Mouse (Mus musculus): ENCODE data around the gene Dnah14. TPM values are rescaled to one million over a fixed set of nuclear protein-coding genes. Genes with fewer than 3 reads are reported as not detected.
A peak's percentile ranks its signal among the peaks of the same experiment; 100 is the strongest.

Gene Dnah14
- polyA plus RNA-seq, 1 experiment from 2014 or later: 1.8 TPM

DNA sequence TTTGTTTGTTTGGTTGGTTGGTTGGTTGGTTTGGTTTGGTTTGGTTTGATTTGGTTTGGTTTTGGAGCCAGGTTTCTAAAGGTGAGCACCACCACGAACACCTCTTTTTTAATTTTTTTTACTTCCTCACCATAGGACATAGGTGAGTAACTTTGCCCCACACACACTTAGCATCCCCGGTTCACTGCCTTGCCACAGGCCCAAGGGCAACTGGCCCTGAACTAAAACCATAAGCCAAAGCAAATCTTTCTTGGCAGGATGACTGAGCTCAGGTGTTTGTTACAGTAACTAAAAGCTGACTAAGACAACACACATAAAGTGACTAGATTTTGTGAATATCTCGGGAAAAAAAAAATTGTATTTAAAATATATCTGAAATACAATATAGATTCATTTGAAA is 271.0 kb downstream of the Dnah14 start:
- Histone ChIP-seq H3K9ac (ENCODE audit: low read depth, low read length) (no peak overlapping the region), H3K36me3 (ENCODE audit: control insufficient read depth, insufficient read depth, low read length) (no peaks in the 10 kb centered on the region), H3K4me1 (ENCODE audit: control insufficient read depth, insufficient read depth, low read length) (peaks cover 5% of the 10 kb centered on the region; the same call in 1 of the 2 replicates), H3K9me3 (ENCODE audit: control insufficient read depth, low read length) (no peaks in the 10 kb centered on the region), H3K4me2 (ENCODE audit: low read depth, low read length) (no peak overlapping the region), H3K27ac (replicated peaks; ENCODE audit: low read depth, low read length) (no peak overlapping the region), H3K27me3 (replicated peaks; ENCODE audit: control insufficient read depth, insufficient read depth, low read length) (no peaks in the 10 kb centered on the region), H3K4me3 (ENCODE audit: low read depth, low read length) (no peak overlapping the region)
- DNase-seq (ENCODE audit: low spot score) (no peak), ATAC-seq (ENCODE audit: low read depth) (no peak)
- whole genome bisulfite sequencing: 84% methylated on average over 3 of the region's 3 CpGs

GRCm38 (mm10) chr1:181848210-181848609 is 271.9 kb downstream of the Dnah14 start:
- whole genome bisulfite sequencing: 70% methylated on average over 1 of the region's 1 CpGs
- Histone ChIP-seq H3K4me1 (ENCODE audit: control insufficient read depth, insufficient read depth, low read length) (peaks cover 2% of the 10 kb centered on the region; the same call in 1 of the 2 replicates), H3K4me2 (ENCODE audit: low read depth, low read length) (no peak overlapping the region), H3K27me3 (replicated peaks; ENCODE audit: control insufficient read depth, insufficient read depth, low read length) (no peaks in the 10 kb centered on the region), H3K27ac (replicated peaks; ENCODE audit: low read depth, low read length) (no peak overlapping the region), H3K9ac (ENCODE audit: low read depth, low read length) (no peak overlapping the region), H3K4me3 (ENCODE audit: low read depth, low read length) (no peak overlapping the region), H3K36me3 (ENCODE audit: control insufficient read depth, insufficient read depth, low read length) (no peaks in the 10 kb centered on the region), H3K9me3 (ENCODE audit: control insufficient read depth, low read length) (no peaks in the 10 kb centered on the region)
- DNase-seq (ENCODE audit: low spot score) (no peak), ATAC-seq (ENCODE audit: low read depth) (no peak)

- Histone ChIP-seq H3K4me3 (ENCODE audit: low read depth, low read length) (no peak overlapping the region), H3K27me3 (replicated peaks; ENCODE audit: control insufficient read depth, insufficient read depth, low read length) (no peaks in the 10 kb centered on the region), H3K4me1 (ENCODE audit: control insufficient read depth, insufficient read depth, low read length) (peaks cover 3% of the 10 kb centered on the region; the same call in 1 of the 2 replicates), H3K36me3 (ENCODE audit: control insufficient read depth, insufficient read depth, low read length) (no peaks in the 10 kb centered on the region), H3K27ac (replicated peaks; ENCODE audit: low read depth, low read length) (no peak overlapping the region), H3K4me2 (ENCODE audit: low read depth, low read length) (no peak overlapping the region), H3K9me3 (ENCODE audit: control insufficient read depth, low read length) (no peaks in the 10 kb centered on the region), H3K9ac (ENCODE audit: low read depth, low read length) (no peak overlapping the region)
- DNase-seq (ENCODE audit: low spot score) (no peak), ATAC-seq (ENCODE audit: low read depth) (no peak)
- WGBS: 46% methylated on average over 4 of the region's 4 CpGs
These were observed 274.1 kb downstream of the Dnah14 start for GRCm38 (mm10) chr1:181850441-181850840.

- Histone ChIP-seq H3K9ac (ENCODE audit: low read depth, low read length) (no peak overlapping the region), H3K4me3 (ENCODE audit: low read depth, low read length) (no peak overlapping the region), H3K4me2 (ENCODE audit: low read depth, low read length) (no peak overlapping the region), H3K27ac (replicated peaks; ENCODE audit: low read depth, low read length) (no peak overlapping the region), H3K27me3 (replicated peaks; ENCODE audit: control insufficient read depth, insufficient read depth, low read length) (no peaks in the 10 kb centered on the region), H3K4me1 (ENCODE audit: control insufficient read depth, insufficient read depth, low read length) (peaks cover 3% of the 10 kb centered on the region; the same call in 1 of the 2 replicates), H3K9me3 (ENCODE audit: control insufficient read depth, low read length) (no peaks in the 10 kb centered on the region), H3K36me3 (ENCODE audit: control insufficient read depth, insufficient read depth, low read length) (no peaks in the 10 kb centered on the region)
- no peak for ATAC-seq (ENCODE audit: low read depth)
- no peak for DNase-seq (ENCODE audit: low spot score)
- 81% methylated on average over 12 of the region's 12 CpGs for WGBS
These were observed 275.4 kb downstream of the Dnah14 start for GRCm38 (mm10) chr1:181851521-181852310.

- DNase-seq (ENCODE audit: low spot score) (no peak), ATAC-seq (ENCODE audit: low read depth) (no peak)
- no peaks in the 10 kb centered on the region for H3K9me3 ChIP-seq (ENCODE audit: control insufficient read depth, low read length)
- WGBS: 45% methylated on average over 13 of the region's 13 CpGs
- peaks cover 3% of the 10 kb centered on the region; the same call in 1 of the 2 replicates for H3K4me1 ChIP-seq (ENCODE audit: control insufficient read depth, insufficient read depth, low read length)
- H3K4me2 ChIP-seq (ENCODE audit: low read depth, low read length): peak overlapping the region; percentile 44; the same call in 1 of the 2 replicates
- no peak overlapping the region for H3K4me3 ChIP-seq (ENCODE audit: low read depth, low read length)
- no peaks in the 10 kb centered on the region for H3K27me3 ChIP-seq (replicated peaks; ENCODE audit: control insufficient read depth, insufficient read depth, low read length)
- no peak overlapping the region for H3K9ac ChIP-seq (ENCODE audit: low read depth, low read length)
- H3K27ac ChIP-seq (replicated peaks; ENCODE audit: low read depth, low read length): 0 out of 2 replicates have a peak overlapping the region, but pooled peaks have one; percentile 5
- no peaks in the 10 kb centered on the region for H3K36me3 ChIP-seq (ENCODE audit: control insufficient read depth, insufficient read depth, low read length)
These were observed 276.1 kb downstream of the Dnah14 start for GRCm38 (mm10) chr1:181852466-181852865.

DNA sequence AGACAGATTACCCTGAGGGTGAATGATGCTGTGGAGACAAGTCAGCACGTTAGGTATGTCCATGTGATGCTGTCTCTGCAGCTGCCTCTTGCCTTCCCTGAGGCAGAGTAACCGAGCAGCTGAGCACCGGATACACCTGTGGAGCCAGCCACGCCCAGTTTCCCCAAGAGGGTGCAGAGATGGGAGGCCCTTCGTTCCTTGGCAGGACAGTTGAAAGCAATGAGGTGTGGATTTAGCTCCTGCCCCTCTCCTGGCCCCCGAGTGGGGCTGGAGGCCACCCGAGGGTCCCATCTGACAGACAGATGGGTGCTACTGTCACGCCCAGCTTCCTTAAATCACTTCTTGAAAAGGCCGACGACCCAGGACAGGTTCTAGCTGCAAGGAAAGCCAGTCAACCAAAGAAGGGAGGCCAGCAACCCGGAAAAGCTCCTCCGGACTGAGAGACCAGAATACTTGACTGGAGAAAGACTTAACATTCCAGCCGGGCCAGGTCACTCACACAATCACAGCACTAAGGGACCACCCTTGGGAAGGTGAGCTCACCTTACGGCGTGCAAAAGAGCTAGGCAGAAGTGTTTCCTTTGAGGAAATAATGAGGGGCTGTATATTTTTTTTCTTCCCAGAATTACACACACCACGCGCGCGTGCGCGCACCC is 276.9 kb downstream of the Dnah14 start:
- H3K4me1 ChIP-seq (ENCODE audit: control insufficient read depth, insufficient read depth, low read length): peaks cover 3% of the 10 kb centered on the region; the same call in 1 of the 2 replicates
- WGBS: 7% methylated on average over 19 of the region's 21 CpGs
- DNase-seq (ENCODE audit: low spot score) (peak; percentile 72), ATAC-seq (ENCODE audit: low read depth) (peak; percentile 81)
- H3K4me3 ChIP-seq (ENCODE audit: low read depth, low read length): peak overlapping the region; percentile 7
- H3K27me3 ChIP-seq (replicated peaks; ENCODE audit: control insufficient read depth, insufficient read depth, low read length): no peaks in the 10 kb centered on the region
- H3K9me3 ChIP-seq (ENCODE audit: control insufficient read depth, low read length): no peaks in the 10 kb centered on the region
- peak overlapping the region; percentile 44 for H3K4me2 ChIP-seq (ENCODE audit: low read depth, low read length)
- H3K27ac ChIP-seq (replicated peaks; ENCODE audit: low read depth, low read length): no peak overlapping the region
- H3K9ac ChIP-seq (ENCODE audit: low read depth, low read length): no peak overlapping the region
- H3K36me3 ChIP-seq (ENCODE audit: control insufficient read depth, insufficient read depth, low read length): no peaks in the 10 kb centered on the region

- Histone ChIP-seq H3K9ac (ENCODE audit: low read depth, low read length) (no peak overlapping the region), H3K4me2 (ENCODE audit: low read depth, low read length) (no peak overlapping the region), H3K4me3 (ENCODE audit: low read depth, low read length) (no peak overlapping the region), H3K9me3 (ENCODE audit: control insufficient read depth, low read length) (no peaks in the 10 kb centered on the region), H3K27me3 (replicated peaks; ENCODE audit: control insufficient read depth, insufficient read depth, low read length) (no peaks in the 10 kb centered on the region), H3K36me3 (ENCODE audit: control insufficient read depth, insufficient read depth, low read length) (no peaks in the 10 kb centered on the region), H3K27ac (replicated peaks; ENCODE audit: low read depth, low read length) (no peak overlapping the region), H3K4me1 (ENCODE audit: control insufficient read depth, insufficient read depth, low read length) (peaks cover 3% of the 10 kb centered on the region; the same call in 1 of the 2 replicates)
- ATAC-seq (ENCODE audit: low read depth) (no peak), DNase-seq (ENCODE audit: low spot score) (no peak)
- 96% methylated on average over 2 of the region's 2 CpGs for WGBS
These were observed 278.5 kb downstream of the Dnah14 start for GRCm38 (mm10) chr1:181854829-181855228.

DNA sequence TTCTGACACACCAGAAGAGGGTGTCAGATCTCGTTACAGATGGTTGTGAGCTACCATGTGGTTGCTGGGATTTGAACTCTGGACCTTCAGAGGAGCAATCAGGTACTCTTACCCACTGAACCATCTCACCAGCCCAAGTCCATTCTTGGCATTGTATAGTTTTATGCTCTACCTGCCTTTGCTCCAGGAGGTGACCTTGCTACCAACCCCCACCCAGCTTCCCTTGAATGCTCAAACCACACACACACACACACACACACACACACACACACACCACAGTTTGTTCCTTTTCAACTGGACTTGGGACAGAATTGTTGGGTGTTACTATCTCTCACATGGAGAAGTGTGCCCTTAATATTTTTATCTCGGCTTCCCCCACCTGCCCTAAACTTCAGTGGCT is 280.0 kb downstream of the Dnah14 start:
- DNase-seq (ENCODE audit: low spot score) (no peak), ATAC-seq (ENCODE audit: low read depth) (no peak)
- Histone ChIP-seq H3K9me3 (ENCODE audit: control insufficient read depth, low read length) (no peaks in the 10 kb centered on the region), H3K4me1 (ENCODE audit: control insufficient read depth, insufficient read depth, low read length) (peaks cover 3% of the 10 kb centered on the region; the same call in 1 of the 2 replicates), H3K27me3 (replicated peaks; ENCODE audit: control insufficient read depth, insufficient read depth, low read length) (no peaks in the 10 kb centered on the region), H3K36me3 (ENCODE audit: control insufficient read depth, insufficient read depth, low read length) (no peaks in the 10 kb centered on the region), H3K9ac (ENCODE audit: low read depth, low read length) (no peak overlapping the region), H3K4me3 (ENCODE audit: low read depth, low read length) (no peak overlapping the region), H3K27ac (replicated peaks; ENCODE audit: low read depth, low read length) (no peak overlapping the region), H3K4me2 (ENCODE audit: low read depth, low read length) (no peak overlapping the region)
- 83% methylated on average over 2 of the region's 2 CpGs for WGBS

All from embryonic facial prominence, embryonic 14.5 days (tissue).